Mouse (Mus musculus): Measurements from ENCODE around the gene Slc13a2. TPM values are rescaled to one million over a fixed set of nuclear protein-coding genes. Genes with fewer than 3 reads are reported as not detected.

Slc13a2 gene
- total RNA-seq, 2 experiments from 2014 or later, result 0.04 to 1.0 TPM

GRCm38 (mm10) chr11:78358330-78359007 is 63.5 kb downstream of the Slc13a2 start:
- peak; percentile 60 for ATAC-seq (replicated peaks; ENCODE audit: poor library complexity)

GRCm38 (mm10) chr11:78355471-78356238 is 66.4 kb downstream of the Slc13a2 start:
- ATAC-seq (replicated peaks; ENCODE audit: poor library complexity), result 0 out of 2 replicates have a peak, but pooled peaks have one; percentile 36

GRCm38 (mm10) chr11:78354905-78355304 is 67.1 kb downstream of the Slc13a2 start:
- ATAC-seq (replicated peaks; ENCODE audit: poor library complexity), result no peak

GRCm38 (mm10) chr11:78353081-78353480 is 68.9 kb downstream of the Slc13a2 start:
- peak; percentile 76 for ATAC-seq (replicated peaks; ENCODE audit: poor library complexity)

- no peak for ATAC-seq (replicated peaks; ENCODE audit: poor library complexity)
Measured at GRCm38 (mm10) chr11:78349441-78350358, 72.3 kb downstream of the Slc13a2 start.

- no peak for ATAC-seq (replicated peaks; ENCODE audit: poor library complexity)
Measured at GRCm38 (mm10) chr11:78348474-78348873, 73.5 kb downstream of the Slc13a2 start.

GRCm38 (mm10) chr11:78347908-78348307 is 74.1 kb downstream of the Slc13a2 start:
- peak; percentile 16; the same call in 1 of the 2 replicates for ATAC-seq (replicated peaks; ENCODE audit: poor library complexity)

Other genes starting within 250 kb of the Slc13a2 start
- 4.4 and 7.8 TPM in 2 replicates for gene Nek8, start 245.5 kb downstream of the Slc13a2 start, total RNA-seq (2015)
- gene Nek8, start 245.5 kb downstream of the Slc13a2 start, total RNA-seq (2017), result 3.4 and 6.0 TPM in 2 replicates
- 4.0 and 6.3 TPM in 2 replicates for gene Tlcd1, start 245.5 kb downstream of the Slc13a2 start, total RNA-seq (2015)
- 3.5 TPM in 2 replicates for gene Tlcd1, start 245.5 kb downstream of the Slc13a2 start, total RNA-seq (2017)
- 3,991 and 4,341 TPM in 2 replicates for gene Rpl23a, start 238.6 kb downstream of the Slc13a2 start, total RNA-seq (2015)
- gene Rpl23a, start 238.6 kb downstream of the Slc13a2 start, total RNA-seq (2017), result 2,958 and 3,443 TPM in 2 replicates
- gene Rab34, start 233.8 kb downstream of the Slc13a2 start, total RNA-seq (2015), result 1.3 and 1.5 TPM in 2 replicates
- gene Rab34, start 233.8 kb downstream of the Slc13a2 start, total RNA-seq (2017), result 1.3 and 2.4 TPM in 2 replicates
- gene Proca1, start 228.8 kb downstream of the Slc13a2 start, total RNA-seq (2015), result 0.10 and 0.15 TPM in 2 replicates
- gene Proca1, start 228.8 kb downstream of the Slc13a2 start, total RNA-seq (2017), result not detected in 2 replicates
- 71.8 and 79.5 TPM in 2 replicates for gene Sdf2, start 176.5 kb downstream of the Slc13a2 start, total RNA-seq (2015)
- gene Sdf2, start 176.5 kb downstream of the Slc13a2 start, total RNA-seq (2017), result 36.0 and 38.3 TPM in 2 replicates
- gene Supt6, start 176.2 kb downstream of the Slc13a2 start, total RNA-seq (2015), result 34.5 and 36.7 TPM in 2 replicates
- 35.9 and 39.9 TPM in 2 replicates for gene Supt6, start 176.2 kb downstream of the Slc13a2 start, total RNA-seq (2017)
- 49.4 and 56.6 TPM in 2 replicates for gene 2610507B11Rik, start 160.5 kb downstream of the Slc13a2 start, total RNA-seq (2015)
- 71.2 and 71.5 TPM in 2 replicates for gene 2610507B11Rik, start 160.5 kb downstream of the Slc13a2 start, total RNA-seq (2017)
- 0.22 and 0.30 TPM in 2 replicates for gene BC030499, start 131.4 kb downstream of the Slc13a2 start, total RNA-seq (2015)
- gene BC030499, start 131.4 kb downstream of the Slc13a2 start, total RNA-seq (2017), result 0.14 and 2.0 TPM in 2 replicates
- 27.0 and 30.0 TPM in 2 replicates for gene Spag5, start 120.7 kb downstream of the Slc13a2 start, total RNA-seq (2015)
- 52.6 and 54.0 TPM in 2 replicates for gene Spag5, start 120.7 kb downstream of the Slc13a2 start, total RNA-seq (2017)
- 0.15 and 1.0 TPM in 2 replicates for gene Aldoc, start 99.2 kb downstream of the Slc13a2 start, total RNA-seq (2015)
- gene Aldoc, start 99.2 kb downstream of the Slc13a2 start, total RNA-seq (2017), result 0.17 and 0.54 TPM in 2 replicates
- 25.6 and 28.6 TPM in 2 replicates for gene Pigs, start 93.8 kb downstream of the Slc13a2 start, total RNA-seq (2015)
- gene Pigs, start 93.8 kb downstream of the Slc13a2 start, total RNA-seq (2017), result 13.3 and 15.6 TPM in 2 replicates
- gene Unc119, start 78.7 kb downstream of the Slc13a2 start, total RNA-seq (2015), result 27.2 and 34.4 TPM in 2 replicates
- gene Unc119, start 78.7 kb downstream of the Slc13a2 start, total RNA-seq (2017), result 25.7 and 29.2 TPM in 2 replicates
- not detected in 2 replicates for gene Foxn1, start 35.7 kb downstream of the Slc13a2 start, total RNA-seq (2015)
- not detected in 2 replicates for gene Foxn1, start 35.7 kb downstream of the Slc13a2 start, total RNA-seq (2017)
- 2.4 and 2.7 TPM in 2 replicates for gene Slc46a1, start 43.5 kb upstream of the Slc13a2 start, total RNA-seq (2015)
- 1.8 and 5.8 TPM in 2 replicates for gene Slc46a1, start 43.5 kb upstream of the Slc13a2 start, total RNA-seq (2017)
- 0.17 and 0.24 TPM in 2 replicates for gene Sarm1, start 75.5 kb upstream of the Slc13a2 start, total RNA-seq (2015)
- gene Sarm1, start 75.5 kb upstream of the Slc13a2 start, total RNA-seq (2017), result 0.08 TPM in 1 of 2 replicates, not detected in the other
- gene Vtn, start 76.9 kb upstream of the Slc13a2 start, total RNA-seq (2015), result not detected in 2 replicates
- gene Vtn, start 76.9 kb upstream of the Slc13a2 start, total RNA-seq (2017), result not detected in 2 replicates
- not detected in 2 replicates for gene Sebox, start 81.2 kb upstream of the Slc13a2 start, total RNA-seq (2015)
- gene Sebox, start 81.2 kb upstream of the Slc13a2 start, total RNA-seq (2017), result not detected in 2 replicates
- gene Tmem199, start 90.0 kb upstream of the Slc13a2 start, total RNA-seq (2015), result 20.9 and 26.7 TPM in 2 replicates
- 27.5 and 34.4 TPM in 2 replicates for gene Tmem199, start 90.0 kb upstream of the Slc13a2 start, total RNA-seq (2017)
- gene Poldip2, start 90.0 kb upstream of the Slc13a2 start, total RNA-seq (2015), result 57.5 and 59.2 TPM in 2 replicates
- gene Poldip2, start 90.0 kb upstream of the Slc13a2 start, total RNA-seq (2017), result 59.2 and 77.8 TPM in 2 replicates
- 8.9 and 9.3 TPM in 2 replicates for gene Tnfaip1, start 114.1 kb upstream of the Slc13a2 start, total RNA-seq (2015)
- 4.2 and 5.5 TPM in 2 replicates for gene Tnfaip1, start 114.1 kb upstream of the Slc13a2 start, total RNA-seq (2017)
- 112 and 130 TPM in 2 replicates for gene Ift20, start 114.1 kb upstream of the Slc13a2 start, total RNA-seq (2015)
- 158 and 160 TPM in 2 replicates for gene Ift20, start 114.1 kb upstream of the Slc13a2 start, total RNA-seq (2017)
- 102 and 108 TPM in 2 replicates for gene Tmem97, start 128.6 kb upstream of the Slc13a2 start, total RNA-seq (2015)
- gene Tmem97, start 128.6 kb upstream of the Slc13a2 start, total RNA-seq (2017), result 77.5 and 77.9 TPM in 2 replicates

Data from megakaryocyte progenitor cell, adult 5-6 weeks (primary cell).